Mouse (Mus musculus): ENCODE measurements around the gene Bach2. TPM values are rescaled to one million over a fixed set of nuclear protein-coding genes. Genes with fewer than 3 reads are reported as not detected.
A peak's percentile ranks its signal among the peaks of the same experiment; 100 is the strongest.

Gene Bach2
- polyA plus RNA-seq, 1 experiment from 2014 or later, result 1.1 TPM

DNA sequence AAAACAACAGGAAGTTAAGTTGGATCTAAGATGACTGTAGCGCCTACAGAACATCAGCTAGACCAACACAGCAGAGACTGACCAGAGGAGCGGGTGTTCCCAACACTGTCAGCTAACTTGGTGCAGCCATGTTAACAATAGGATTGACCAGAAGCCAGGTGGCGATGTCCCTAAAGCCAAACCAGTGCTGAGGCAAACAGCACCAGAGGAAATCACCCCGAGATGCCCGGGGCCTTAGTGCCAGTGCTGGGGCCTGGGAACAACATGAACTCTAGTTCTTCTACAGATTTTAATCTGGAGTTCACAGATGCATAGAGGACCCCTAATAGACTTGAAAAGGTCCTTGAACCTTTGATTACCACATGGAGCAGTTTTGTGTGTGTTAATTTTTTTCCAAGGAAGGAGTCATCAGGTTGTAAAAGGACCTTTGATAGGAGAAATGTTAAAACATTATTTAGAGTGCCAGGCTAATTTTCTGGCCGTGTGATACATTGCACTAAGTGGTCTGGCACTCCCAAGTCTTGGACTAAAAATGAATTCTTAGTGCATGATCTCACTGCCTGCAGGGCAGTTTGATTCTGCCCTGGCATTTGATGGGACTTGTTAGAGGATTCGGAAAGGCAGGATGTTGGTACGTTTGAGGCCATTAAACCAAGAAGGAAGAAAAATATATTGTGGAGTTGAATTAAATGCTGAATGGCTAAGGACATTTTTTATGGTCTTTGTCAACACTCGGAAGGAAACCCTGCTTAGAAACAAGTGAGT, 170.7 kb downstream of the Bach2 start:
- Histone ChIP-seq H3K27me3 (replicated peaks; ENCODE audit: control insufficient read depth, insufficient read depth, low read length) (no peaks in the 10 kb centered on the region), H3K36me3 (ENCODE audit: control insufficient read depth, insufficient read depth) (no peaks in the 10 kb centered on the region), H3K9ac (ENCODE audit: low read depth, low read length) (no peak overlapping the region), H3K4me2 (replicated peaks; ENCODE audit: low read depth) (no peak overlapping the region), H3K27ac (ENCODE audit: low read depth, low read length) (no peak overlapping the region), H3K4me1 (replicated peaks; ENCODE audit: control insufficient read depth, insufficient read depth, low read length) (no peaks in the 10 kb centered on the region), H3K4me3 (ENCODE audit: low read depth, low read length) (no peak overlapping the region), H3K9me3 (ENCODE audit: control insufficient read depth) (no peaks in the 10 kb centered on the region)
- TF ChIP-seq CTCF (IDR thresholded peaks at IDR 0.05; ENCODE audit: low read depth), result no peak
- 74% methylated on average over 9 of the region's 9 CpGs for WGBS
- no peak for ATAC-seq

DNA sequence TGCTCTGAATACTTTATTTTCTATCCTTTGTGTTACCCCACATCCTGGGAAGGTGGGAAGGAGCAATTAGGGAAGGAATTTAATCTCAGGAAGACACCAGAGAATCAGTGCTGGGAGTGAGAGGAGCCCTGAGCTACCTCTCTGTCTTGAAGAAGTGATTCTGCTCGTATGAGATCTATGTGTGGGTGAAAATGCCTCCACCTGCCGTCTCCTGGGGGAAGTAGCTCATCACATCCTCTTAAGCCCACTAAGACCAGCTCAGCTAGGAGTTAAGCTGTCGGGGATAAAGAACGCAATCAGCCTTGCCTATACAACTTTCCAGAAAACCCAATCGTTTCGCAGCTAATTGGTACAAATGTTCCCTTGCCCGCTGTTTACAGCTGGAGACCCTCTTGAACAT, 174.5 kb downstream of the Bach2 start:
- Histone ChIP-seq H3K9ac (ENCODE audit: low read depth, low read length) (no peak overlapping the region), H3K27ac (ENCODE audit: low read depth, low read length) (no peak overlapping the region), H3K27me3 (replicated peaks; ENCODE audit: control insufficient read depth, insufficient read depth, low read length) (no peaks in the 10 kb centered on the region), H3K4me3 (ENCODE audit: low read depth, low read length) (no peak overlapping the region), H3K36me3 (ENCODE audit: control insufficient read depth, insufficient read depth) (no peaks in the 10 kb centered on the region), H3K4me2 (replicated peaks; ENCODE audit: low read depth) (no peak overlapping the region), H3K4me1 (replicated peaks; ENCODE audit: control insufficient read depth, insufficient read depth, low read length) (no peaks in the 10 kb centered on the region), H3K9me3 (ENCODE audit: control insufficient read depth) (no peaks in the 10 kb centered on the region)
- no peak for ATAC-seq
- TF ChIP-seq CTCF (IDR thresholded peaks at IDR 0.05; ENCODE audit: low read depth), result peak; percentile 45
- WGBS, result 75% methylated on average over 7 of the region's 7 CpGs

DNA sequence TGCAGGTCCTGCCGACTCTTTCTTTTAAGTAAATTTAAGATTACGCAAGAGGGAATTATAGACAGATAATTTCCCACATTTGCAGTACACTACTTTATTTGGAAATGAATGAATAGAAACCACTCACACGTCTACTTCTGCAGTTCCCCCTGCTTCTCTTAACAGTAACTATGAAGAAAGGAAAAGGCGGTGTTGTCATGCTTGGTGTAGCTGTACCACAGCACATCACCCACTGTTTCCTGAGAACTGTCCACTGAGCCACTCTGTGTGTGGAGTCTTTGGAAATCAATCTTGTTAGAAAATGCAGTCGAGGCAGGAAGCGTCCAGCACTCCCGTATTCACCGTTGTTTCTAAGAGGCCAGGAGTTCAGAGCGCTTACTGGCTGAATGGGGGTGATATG, 174.9 kb downstream of the Bach2 start:
- H3K4me3 ChIP-seq (ENCODE audit: low read depth, low read length), result no peak overlapping the region
- H3K9me3 ChIP-seq (ENCODE audit: control insufficient read depth), result no peaks in the 10 kb centered on the region
- H3K27ac ChIP-seq (ENCODE audit: low read depth, low read length), result no peak overlapping the region
- TF ChIP-seq CTCF (IDR thresholded peaks at IDR 0.05; ENCODE audit: low read depth), result no peak
- no peak overlapping the region for H3K9ac ChIP-seq (ENCODE audit: low read depth, low read length)
- H3K36me3 ChIP-seq (ENCODE audit: control insufficient read depth, insufficient read depth), result no peaks in the 10 kb centered on the region
- no peak overlapping the region for H3K4me2 ChIP-seq (replicated peaks; ENCODE audit: low read depth)
- ATAC-seq, result no peak
- WGBS, result 77% methylated on average over 9 of the region's 9 CpGs
- H3K27me3 ChIP-seq (replicated peaks; ENCODE audit: control insufficient read depth, insufficient read depth, low read length), result no peaks in the 10 kb centered on the region
- H3K4me1 ChIP-seq (replicated peaks; ENCODE audit: control insufficient read depth, insufficient read depth, low read length), result no peaks in the 10 kb centered on the region

DNA sequence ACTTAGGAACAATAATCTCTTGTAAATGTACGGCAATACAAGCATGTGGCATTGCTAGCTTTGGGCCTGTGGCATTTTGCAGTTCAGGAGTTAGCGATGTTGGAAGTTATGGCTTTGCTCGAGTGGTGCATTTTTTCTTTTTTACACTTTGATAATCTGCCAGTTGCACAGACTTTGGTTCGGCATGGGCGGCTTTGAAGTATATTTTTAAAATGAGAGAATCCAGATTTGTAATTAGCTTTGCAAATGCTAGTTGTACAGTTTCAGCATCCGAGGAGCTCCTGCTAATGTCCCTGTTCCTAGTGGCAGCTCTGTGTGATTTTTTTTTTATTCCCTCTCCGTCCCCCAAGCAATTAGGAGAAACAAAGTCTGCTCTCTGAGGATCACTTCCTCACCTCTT, 176.4 kb downstream of the Bach2 start:
- H3K27me3 ChIP-seq (replicated peaks; ENCODE audit: control insufficient read depth, insufficient read depth, low read length), result no peaks in the 10 kb centered on the region
- ATAC-seq, result no peak
- H3K27ac ChIP-seq (ENCODE audit: low read depth, low read length), result no peak overlapping the region
- no peak overlapping the region for H3K4me2 ChIP-seq (replicated peaks; ENCODE audit: low read depth)
- 84% methylated on average over 7 of the region's 7 CpGs for WGBS
- no peak for TF ChIP-seq CTCF (IDR thresholded peaks at IDR 0.05; ENCODE audit: low read depth)
- no peaks in the 10 kb centered on the region for H3K4me1 ChIP-seq (replicated peaks; ENCODE audit: control insufficient read depth, insufficient read depth, low read length)
- no peak overlapping the region for H3K4me3 ChIP-seq (ENCODE audit: low read depth, low read length)
- H3K36me3 ChIP-seq (ENCODE audit: control insufficient read depth, insufficient read depth), result no peaks in the 10 kb centered on the region
- H3K9ac ChIP-seq (ENCODE audit: low read depth, low read length), result no peak overlapping the region
- H3K9me3 ChIP-seq (ENCODE audit: control insufficient read depth), result no peaks in the 10 kb centered on the region

DNA sequence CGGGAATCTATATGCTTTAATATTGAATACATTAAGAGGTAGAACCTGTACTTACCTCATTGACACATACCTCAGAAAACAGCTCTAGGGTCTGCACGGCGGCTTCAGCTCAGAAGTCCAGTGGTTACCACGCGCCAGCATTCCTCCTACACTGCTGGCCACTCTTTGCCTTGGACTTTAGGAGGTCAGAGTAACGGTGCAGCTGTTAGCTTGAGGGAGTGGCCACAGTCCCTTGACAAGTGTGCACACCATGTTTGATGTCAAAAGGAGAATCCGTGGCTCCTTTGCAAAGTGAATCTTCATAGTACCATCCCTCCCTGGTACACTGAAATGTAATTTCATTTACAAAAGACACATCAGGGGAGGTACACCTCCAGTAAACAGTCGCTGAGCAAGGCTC, 179.3 kb downstream of the Bach2 start:
- no peak for ATAC-seq

DNA sequence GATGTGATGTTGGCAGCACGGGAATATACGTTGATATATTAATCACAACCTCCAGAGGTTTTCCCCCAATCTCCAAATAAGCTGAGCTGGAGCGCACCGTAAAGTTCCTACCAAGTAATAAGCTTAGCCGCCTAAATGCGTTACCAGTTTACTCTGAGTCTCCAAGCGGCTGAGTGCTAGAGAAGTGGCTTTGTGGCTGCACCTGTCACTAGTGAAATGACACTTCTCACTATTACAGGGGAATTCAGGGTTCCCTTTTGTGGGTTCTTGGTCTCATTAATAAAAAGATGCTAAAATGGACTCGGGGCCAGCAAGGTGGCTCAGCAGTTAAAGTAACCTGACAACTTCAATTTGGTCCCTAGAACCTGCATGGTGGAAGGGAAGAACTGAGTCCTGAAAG, 183.0 kb downstream of the Bach2 start:
- H3K36me3 ChIP-seq (ENCODE audit: control insufficient read depth, insufficient read depth), result no peaks in the 10 kb centered on the region
- H3K9ac ChIP-seq (ENCODE audit: low read depth, low read length), result no peak overlapping the region
- 88% methylated on average over 8 of the region's 8 CpGs for WGBS
- no peak overlapping the region for H3K27ac ChIP-seq (ENCODE audit: low read depth, low read length)
- H3K4me2 ChIP-seq (replicated peaks; ENCODE audit: low read depth), result no peak overlapping the region
- no peaks in the 10 kb centered on the region for H3K27me3 ChIP-seq (replicated peaks; ENCODE audit: control insufficient read depth, insufficient read depth, low read length)
- no peak for ATAC-seq
- H3K4me3 ChIP-seq (ENCODE audit: low read depth, low read length), result no peak overlapping the region
- TF ChIP-seq CTCF (IDR thresholded peaks at IDR 0.05; ENCODE audit: low read depth), result no peak
- H3K4me1 ChIP-seq (replicated peaks; ENCODE audit: control insufficient read depth, insufficient read depth, low read length), result no peaks in the 10 kb centered on the region
- H3K9me3 ChIP-seq (ENCODE audit: control insufficient read depth), result no peaks in the 10 kb centered on the region

More for the DNA sequence above, 179.3 kb downstream of the Bach2 start:
- H3K4me3 ChIP-seq (ENCODE audit: low read depth, low read length), result no peak overlapping the region
- 79% methylated on average over 8 of the region's 8 CpGs for WGBS
- no peak overlapping the region for H3K9ac ChIP-seq (ENCODE audit: low read depth, low read length)
- H3K27ac ChIP-seq (ENCODE audit: low read depth, low read length), result no peak overlapping the region
- H3K4me1 ChIP-seq (replicated peaks; ENCODE audit: control insufficient read depth, insufficient read depth, low read length), result no peaks in the 10 kb centered on the region
- no peaks in the 10 kb centered on the region for H3K36me3 ChIP-seq (ENCODE audit: control insufficient read depth, insufficient read depth)
- no peaks in the 10 kb centered on the region for H3K9me3 ChIP-seq (ENCODE audit: control insufficient read depth)
- H3K27me3 ChIP-seq (replicated peaks; ENCODE audit: control insufficient read depth, insufficient read depth, low read length), result no peaks in the 10 kb centered on the region
- no peak for TF ChIP-seq CTCF (IDR thresholded peaks at IDR 0.05; ENCODE audit: low read depth)
- H3K4me2 ChIP-seq (replicated peaks; ENCODE audit: low read depth), result no peak overlapping the region
